Mouse (Mus musculus) fat pad, adult 2 months (tissue): ENCODE data around the gene Serhl.
"Not testable (repeated sequence)": the region's sequence is repeated elsewhere in the genome, so short reads cannot be mapped to it uniquely, and the experiment has no call there.

Experiments
- DNase-seq: peaks from one replicate; pipeline ENCODE4 v3.0.0-alpha.2; 2011; ENCODE audit warnings: low read depth, low spot score; ENCODE audit errors: extremely low read depth

The Serhl gene

GRCm38 (mm10) chr15:83089429-83089605, at the start of gene Serhl:
Gene Serhl (plus strand): TSS chr15:83089506.
- DNase-seq = no peak

GRCm38 (mm10) chr15:83040156-83040555, 49.1 kb upstream of the Serhl start:
- no peak for DNase-seq

GRCm38 (mm10) chr15:83042655-83043361, 46.5 kb upstream of the Serhl start:
- DNase-seq = no peak

GRCm38 (mm10) chr15:83043362-83043708, 46.0 kb upstream of the Serhl start:
- DNase-seq = no peak

- not testable (repeated sequence) for DNase-seq
These were observed 43.7 kb upstream of the Serhl start for GRCm38 (mm10) chr15:83045565-83045964.

GRCm38 (mm10) chr15:83046308-83046707, 43.0 kb upstream of the Serhl start:
- DNase-seq = no peak

- DNase-seq = no peak
These were observed 42.6 kb upstream of the Serhl start for GRCm38 (mm10) chr15:83046730-83047129.

- DNase-seq = peak; percentile 81
These were observed 36.8 kb upstream of the Serhl start for GRCm38 (mm10) chr15:83052341-83053104.

- peak; percentile 52 for DNase-seq
These were observed 36.0 kb upstream of the Serhl start for GRCm38 (mm10) chr15:83053261-83053660.

- DNase-seq = no peak
These were observed 33.7 kb upstream of the Serhl start for GRCm38 (mm10) chr15:83055569-83055968.

- DNase-seq = no peak
These were observed 32.8 kb upstream of the Serhl start for GRCm38 (mm10) chr15:83056378-83057083.

- DNase-seq = no peak
These were observed 31.8 kb upstream of the Serhl start for GRCm38 (mm10) chr15:83057533-83057932.

GRCm38 (mm10) chr15:83059233-83059660, 30.1 kb upstream of the Serhl start:
- no peak for DNase-seq

- DNase-seq = no peak
These were observed 27.6 kb upstream of the Serhl start for GRCm38 (mm10) chr15:83061689-83062088.

- not testable (repeated sequence) for DNase-seq
These were observed 26.7 kb upstream of the Serhl start for GRCm38 (mm10) chr15:83062582-83062981.

- DNase-seq = no peak
These were observed 23.8 kb upstream of the Serhl start for GRCm38 (mm10) chr15:83065543-83065942.

GRCm38 (mm10) chr15:83068270-83068669, 21.0 kb upstream of the Serhl start:
- DNase-seq = no peak

GRCm38 (mm10) chr15:83070942-83071341, 18.4 kb upstream of the Serhl start:
- DNase-seq = no peak

GRCm38 (mm10) chr15:83071752-83072151, 17.6 kb upstream of the Serhl start:
- no peak for DNase-seq

GRCm38 (mm10) chr15:83074179-83074578, 15.1 kb upstream of the Serhl start:
- no peak for DNase-seq

- DNase-seq = no peak
These were observed 13.4 kb upstream of the Serhl start for GRCm38 (mm10) chr15:83075607-83076525.
